Mouse (Mus musculus): ENCODE results near the gene Rnf215.
"Not testable (repeated sequence)": the region's sequence is repeated elsewhere in the genome, so short reads cannot be mapped to it uniquely, and the experiment has no call there.

Gene Rnf215

GRCm38 (mm10) chr11:4134986-4135935, at the start of gene Rnf215:
Rnf215 (plus strand) TSS chr11:4135202.
- DNase-seq (ENCODE audit: low read depth) = peak; percentile 97

GRCm38 (mm10) chr11:4086246-4086645, 48.8 kb upstream of the Rnf215 start:
- DNase-seq (ENCODE audit: low read depth) = no peak

- no peak for DNase-seq (ENCODE audit: low read depth)
Measured at GRCm38 (mm10) chr11:4087267-4087666, 47.7 kb upstream of the Rnf215 start.

- DNase-seq (ENCODE audit: low read depth) = no peak
Measured at GRCm38 (mm10) chr11:4093459-4094377, 41.3 kb upstream of the Rnf215 start.

GRCm38 (mm10) chr11:4094378-4095170, 40.4 kb upstream of the Rnf215 start:
- peak; percentile 41 for DNase-seq (ENCODE audit: low read depth)

- DNase-seq (ENCODE audit: low read depth) = no peak
Measured at GRCm38 (mm10) chr11:4095171-4096053, 39.6 kb upstream of the Rnf215 start, which contains the start of gene Mtfp1. Mtfp1 (minus strand) TSS chr11:4095445.

GRCm38 (mm10) chr11:4096054-4096984, 38.7 kb upstream of the Rnf215 start:
- peak; percentile 99 for DNase-seq (ENCODE audit: low read depth)

- no peak for DNase-seq (ENCODE audit: low read depth)
Measured at GRCm38 (mm10) chr11:4097091-4097621, 37.8 kb upstream of the Rnf215 start.

GRCm38 (mm10) chr11:4098120-4098519, 36.9 kb upstream of the Rnf215 start:
- peak; percentile 35 for DNase-seq (ENCODE audit: low read depth)

GRCm38 (mm10) chr11:4098816-4099215, 36.2 kb upstream of the Rnf215 start:
- DNase-seq (ENCODE audit: low read depth) = no peak

GRCm38 (mm10) chr11:4099447-4099846, 35.6 kb upstream of the Rnf215 start:
- no peak for DNase-seq (ENCODE audit: low read depth)

- DNase-seq (ENCODE audit: low read depth) = peak; percentile 33
Measured at GRCm38 (mm10) chr11:4101851-4102250, 33.2 kb upstream of the Rnf215 start.

- DNase-seq (ENCODE audit: low read depth) = no peak
Measured at GRCm38 (mm10) chr11:4103522-4103921, 31.5 kb upstream of the Rnf215 start.

GRCm38 (mm10) chr11:4104989-4105388, 30.0 kb upstream of the Rnf215 start:
- DNase-seq (ENCODE audit: low read depth) = no peak

GRCm38 (mm10) chr11:4105444-4105843, 29.6 kb upstream of the Rnf215 start:
- no peak for DNase-seq (ENCODE audit: low read depth)

- not testable (repeated sequence) for DNase-seq (ENCODE audit: low read depth)
Measured at GRCm38 (mm10) chr11:4107901-4108300, 27.1 kb upstream of the Rnf215 start.

GRCm38 (mm10) chr11:4108691-4109090, 26.3 kb upstream of the Rnf215 start:
- DNase-seq (ENCODE audit: low read depth) = no peak

- no peak for DNase-seq (ENCODE audit: low read depth)
Measured at GRCm38 (mm10) chr11:4112033-4112432, 23.0 kb upstream of the Rnf215 start.

GRCm38 (mm10) chr11:4112861-4113260, 22.1 kb upstream of the Rnf215 start:
- DNase-seq (ENCODE audit: low read depth) = no peak

Measured in NIH3T3 (cell line).